Mouse (Mus musculus): ENCODE results near the gene Tctex1d4. TPM values are rescaled to one million over a fixed set of nuclear protein-coding genes. Genes with fewer than 3 reads are reported as not detected.

Tctex1d4 gene
- polyA plus RNA-seq (2014; fragmentation: Nextera tagmentation; extraction: Ambion mirVana): 0.25 and 0.32 TPM in 2 replicates

- Histone ChIP-seq H3K9ac (ENCODE audit: low read length) (peak within 1 kb of the TSS; percentile 55), H3K9me3 (replicated peaks; ENCODE audit: control insufficient read depth, low read length) (no peaks in the 10 kb centered on the region), H3K4me1 (ENCODE audit: control insufficient read depth, insufficient read depth, low read length) (peaks cover 18% of the 10 kb centered on the region), H3K36me3 (ENCODE audit: control insufficient read depth, insufficient read depth, low read length) (peaks cover 24% of the 10 kb centered on the region), H3K27me3 (replicated peaks; ENCODE audit: control insufficient read depth, insufficient read depth, low read length) (no peaks in the 10 kb centered on the region), H3K4me3 (ENCODE audit: low read depth, low read length) (no peak within 1 kb of the TSS), H3K4me2 (ENCODE audit: low read length) (peak within 1 kb of the TSS; percentile 28; the same call in 1 of the 2 replicates), H3K27ac (ENCODE audit: low read depth, low read length) (peak within 1 kb of the TSS; percentile 65; the same call in 1 of the 2 replicates)
- WGBS: 86% methylated on average over 9 of the region's 9 CpGs
- no peak for ATAC-seq
- DNase-seq (ENCODE audit: low spot score): no peak
Observed at GRCm38 (mm10) chr4:117126675-117127290, at the start of gene Tctex1d4. Gene Tctex1d4, plus strand, starts transcription at chr4:117126794.

GRCm38 (mm10) chr4:117087948-117088640 is 38.5 kb upstream of the Tctex1d4 start:
- WGBS: 88% methylated on average over 7 of the region's 7 CpGs
- no peak for ATAC-seq
- no peak for DNase-seq (ENCODE audit: low spot score)
- Histone ChIP-seq H3K4me3 (ENCODE audit: low read depth, low read length) (no peak overlapping the region), H3K27me3 (replicated peaks; ENCODE audit: control insufficient read depth, insufficient read depth, low read length) (no peaks in the 10 kb centered on the region), H3K4me2 (ENCODE audit: low read length) (no peak overlapping the region), H3K9me3 (replicated peaks; ENCODE audit: control insufficient read depth, low read length) (no peaks in the 10 kb centered on the region), H3K4me1 (ENCODE audit: control insufficient read depth, insufficient read depth, low read length) (no peaks in the 10 kb centered on the region), H3K36me3 (ENCODE audit: control insufficient read depth, insufficient read depth, low read length) (peaks cover 21% of the 10 kb centered on the region), H3K27ac (ENCODE audit: low read depth, low read length) (no peak overlapping the region), H3K9ac (ENCODE audit: low read length) (no peak overlapping the region)

- ATAC-seq (no peak), DNase-seq (ENCODE audit: low spot score) (no peak)
- H3K9ac ChIP-seq (ENCODE audit: low read length): no peak overlapping the region
- H3K27me3 ChIP-seq (replicated peaks; ENCODE audit: control insufficient read depth, insufficient read depth, low read length): no peaks in the 10 kb centered on the region
- peaks cover 3% of the 10 kb centered on the region; the same call in 1 of the 2 replicates for H3K4me1 ChIP-seq (ENCODE audit: control insufficient read depth, insufficient read depth, low read length)
- no peak overlapping the region for H3K27ac ChIP-seq (ENCODE audit: low read depth, low read length)
- H3K9me3 ChIP-seq (replicated peaks; ENCODE audit: control insufficient read depth, low read length): no peaks in the 10 kb centered on the region
- H3K4me2 ChIP-seq (ENCODE audit: low read length): no peak overlapping the region
- 85% methylated on average over 7 of the region's 7 CpGs for WGBS
- no peak overlapping the region for H3K4me3 ChIP-seq (ENCODE audit: low read depth, low read length)
- H3K36me3 ChIP-seq (ENCODE audit: control insufficient read depth, insufficient read depth, low read length): peaks cover 15% of the 10 kb centered on the region; the same call in 1 of the 2 replicates
Observed at GRCm38 (mm10) chr4:117090586-117090985, 36.0 kb upstream of the Tctex1d4 start.

- no peak overlapping the region for H3K4me3 ChIP-seq (ENCODE audit: low read depth, low read length)
- peaks cover 13% of the 10 kb centered on the region for H3K4me1 ChIP-seq (ENCODE audit: control insufficient read depth, insufficient read depth, low read length)
- no peaks in the 10 kb centered on the region for H3K36me3 ChIP-seq (ENCODE audit: control insufficient read depth, insufficient read depth, low read length)
- no peak overlapping the region for H3K4me2 ChIP-seq (ENCODE audit: low read length)
- no peak overlapping the region for H3K27ac ChIP-seq (ENCODE audit: low read depth, low read length)
- no peak for DNase-seq (ENCODE audit: low spot score)
- H3K9me3 ChIP-seq (replicated peaks; ENCODE audit: control insufficient read depth, low read length): no peaks in the 10 kb centered on the region
- H3K27me3 ChIP-seq (replicated peaks; ENCODE audit: control insufficient read depth, insufficient read depth, low read length): peaks cover 7% of the 10 kb centered on the region; the same call in 1 of the 2 replicates
- no peak overlapping the region for H3K9ac ChIP-seq (ENCODE audit: low read length)
- no peak for ATAC-seq
- WGBS: 81% methylated on average over 3 of the region's 3 CpGs
Observed at GRCm38 (mm10) chr4:117094626-117095361, 31.8 kb upstream of the Tctex1d4 start.

- H3K27me3 ChIP-seq (replicated peaks; ENCODE audit: control insufficient read depth, insufficient read depth, low read length): peaks cover 7% of the 10 kb centered on the region; the same call in 1 of the 2 replicates
- under 1% methylated on average over 47 of the region's 50 CpGs for WGBS
- peak within 1 kb of the TSS; percentile 53 for H3K4me3 ChIP-seq (ENCODE audit: low read depth, low read length)
- H3K9me3 ChIP-seq (replicated peaks; ENCODE audit: control insufficient read depth, low read length): no peaks in the 10 kb centered on the region
- DNase-seq (ENCODE audit: low spot score) (peak; percentile 82), ATAC-seq (peak; percentile 89)
- H3K4me1 ChIP-seq (ENCODE audit: control insufficient read depth, insufficient read depth, low read length): peaks cover 13% of the 10 kb centered on the region
- peak within 1 kb of the TSS; percentile 75 for H3K9ac ChIP-seq (ENCODE audit: low read length)
- peak within 1 kb of the TSS; percentile 92 for H3K4me2 ChIP-seq (ENCODE audit: low read length)
- peak within 1 kb of the TSS; percentile 55 for H3K27ac ChIP-seq (ENCODE audit: low read depth, low read length)
- no peaks in the 10 kb centered on the region for H3K36me3 ChIP-seq (ENCODE audit: control insufficient read depth, insufficient read depth, low read length)
Observed at GRCm38 (mm10) chr4:117095551-117096452, 30.8 kb upstream of the Tctex1d4 start, which contains the start of gene Ptch2. Gene Ptch2, plus strand, starts transcription at chr4:117096075.

- Histone ChIP-seq H3K4me3 (ENCODE audit: low read depth, low read length) (peak overlapping the region; percentile 53), H3K4me2 (ENCODE audit: low read length) (peak overlapping the region; percentile 92), H3K27ac (ENCODE audit: low read depth, low read length) (no peak overlapping the region), H3K9me3 (replicated peaks; ENCODE audit: control insufficient read depth, low read length) (no peaks in the 10 kb centered on the region), H3K27me3 (replicated peaks; ENCODE audit: control insufficient read depth, insufficient read depth, low read length) (peaks cover 7% of the 10 kb centered on the region; the same call in 1 of the 2 replicates), H3K4me1 (ENCODE audit: control insufficient read depth, insufficient read depth, low read length) (peaks cover 13% of the 10 kb centered on the region), H3K9ac (ENCODE audit: low read length) (peak overlapping the region; percentile 75), H3K36me3 (ENCODE audit: control insufficient read depth, insufficient read depth, low read length) (no peaks in the 10 kb centered on the region)
- 14% methylated on average over 5 of the region's 5 CpGs for WGBS
- DNase-seq (ENCODE audit: low spot score) (no peak), ATAC-seq (no peak)
Observed at GRCm38 (mm10) chr4:117096666-117097065, 29.9 kb upstream of the Tctex1d4 start.

GRCm38 (mm10) chr4:117097969-117098763 is 28.4 kb upstream of the Tctex1d4 start:
- peak overlapping the region; percentile 7; the same call in 1 of the 2 replicates for H3K9ac ChIP-seq (ENCODE audit: low read length)
- H3K4me3 ChIP-seq (ENCODE audit: low read depth, low read length): no peak overlapping the region
- ATAC-seq: no peak

More at GRCm38 (mm10) chr4:117097969-117098763, 28.4 kb upstream of the Tctex1d4 start:
- H3K4me1 ChIP-seq (ENCODE audit: control insufficient read depth, insufficient read depth, low read length): peaks cover 13% of the 10 kb centered on the region
- no peaks in the 10 kb centered on the region for H3K36me3 ChIP-seq (ENCODE audit: control insufficient read depth, insufficient read depth, low read length)
- DNase-seq (ENCODE audit: low spot score): no peak
- H3K27me3 ChIP-seq (replicated peaks; ENCODE audit: control insufficient read depth, insufficient read depth, low read length): peaks cover 7% of the 10 kb centered on the region; the same call in 1 of the 2 replicates
- no peaks in the 10 kb centered on the region for H3K9me3 ChIP-seq (replicated peaks; ENCODE audit: control insufficient read depth, low read length)
- H3K27ac ChIP-seq (ENCODE audit: low read depth, low read length): no peak overlapping the region
- 0 out of 2 replicates have a peak overlapping the region, but pooled peaks have one; percentile 9 for H3K4me2 ChIP-seq (ENCODE audit: low read length)
- 67% methylated on average over 8 of the region's 8 CpGs for WGBS

Data from forebrain, embryonic 14.5 days (tissue).